Mouse (Mus musculus) kidney, adult 18-20 months (tissue): ENCODE results near the gene Alkbh5.
"Not testable (repeated sequence)": the region's sequence is repeated elsewhere in the genome, so short reads cannot be mapped to it uniquely, and the experiment has no call there.

Source experiments
- DNase-seq: peaks from one replicate; pipeline ENCODE4 v3.0.0; 2021

The Alkbh5 gene

GRCm38 (mm10) chr11:60545433-60545832 is 9.3 kb downstream of the Alkbh5 start:
- DNase-seq = no peak

- DNase-seq = no peak
Measured at GRCm38 (mm10) chr11:60548112-60548511, 11.9 kb downstream of the Alkbh5 start.

- DNase-seq = no peak
Measured at GRCm38 (mm10) chr11:60553091-60553490, 16.9 kb downstream of the Alkbh5 start.

- DNase-seq = no peak
Measured at GRCm38 (mm10) chr11:60557675-60558074, 21.5 kb downstream of the Alkbh5 start.

- peak; percentile 73 for DNase-seq
Measured at GRCm38 (mm10) chr11:60559342-60559741, 23.2 kb downstream of the Alkbh5 start.

GRCm38 (mm10) chr11:60574006-60574405 is 37.8 kb downstream of the Alkbh5 start:
- not testable (repeated sequence) for DNase-seq
